Mouse (Mus musculus) right cerebral cortex, adult 18-20 months (tissue): ENCODE results near the gene Mlec.
A peak's percentile ranks its signal among the peaks of the same experiment; 100 is the strongest.
"Not testable (repeated sequence)": the region's sequence is repeated elsewhere in the genome, so short reads cannot be mapped to it uniquely, and the experiment has no call there.

ENCODE experiments used
- DNase-seq: peaks from one replicate; pipeline ENCODE4 v3.0.0; 2022; ENCODE audit warnings: mixed read lengths

The Mlec gene

GRCm38 (mm10) chr5:115177866-115178265 is 19.9 kb upstream of the Mlec start:
- no peak for DNase-seq

GRCm38 (mm10) chr5:115174554-115174953 is 16.6 kb upstream of the Mlec start:
- DNase-seq = no peak

- DNase-seq = no peak
These were observed 12.2 kb upstream of the Mlec start for GRCm38 (mm10) chr5:115170150-115170549.

- DNase-seq = no peak
These were observed 10.8 kb upstream of the Mlec start for GRCm38 (mm10) chr5:115168641-115169415.

- DNase-seq = no peak
These were observed 9.4 kb upstream of the Mlec start for GRCm38 (mm10) chr5:115167396-115167795.

- no peak for DNase-seq
These were observed 8.8 kb upstream of the Mlec start for GRCm38 (mm10) chr5:115166815-115167194.

- no peak for DNase-seq
These were observed 8.2 kb upstream of the Mlec start for GRCm38 (mm10) chr5:115165895-115166814.

GRCm38 (mm10) chr5:115165351-115165750 is 7.4 kb upstream of the Mlec start:
- DNase-seq = no peak

GRCm38 (mm10) chr5:115164446-115164845 is 6.5 kb upstream of the Mlec start:
- not testable (repeated sequence) for DNase-seq

- peak; percentile 63 for DNase-seq
These were observed 5.6 kb upstream of the Mlec start for GRCm38 (mm10) chr5:115163563-115163962.

- not testable (repeated sequence) for DNase-seq
These were observed 3.9 kb upstream of the Mlec start for GRCm38 (mm10) chr5:115161940-115162279.

- DNase-seq = no peak
These were observed 3.3 kb upstream of the Mlec start for GRCm38 (mm10) chr5:115161064-115161939.

- DNase-seq = no peak
These were observed 2.7 kb upstream of the Mlec start for GRCm38 (mm10) chr5:115160655-115161054.

- no peak for DNase-seq
These were observed 1.2 kb upstream of the Mlec start for GRCm38 (mm10) chr5:115159165-115159564.

GRCm38 (mm10) chr5:115156933-115157589 is 918 bp downstream of the Mlec start:
- DNase-seq = no peak

- DNase-seq = no peak
These were observed 1.6 kb downstream of the Mlec start for GRCm38 (mm10) chr5:115156401-115156800.

GRCm38 (mm10) chr5:115155831-115156230 is 2.1 kb downstream of the Mlec start:
- DNase-seq = no peak

- DNase-seq = no peak
These were observed 2.8 kb downstream of the Mlec start for GRCm38 (mm10) chr5:115155156-115155631.

GRCm38 (mm10) chr5:115152132-115152956 is 5.6 kb downstream of the Mlec start:
- no peak for DNase-seq

- no peak for DNase-seq
These were observed 6.5 kb downstream of the Mlec start for GRCm38 (mm10) chr5:115151457-115151856.

- DNase-seq = no peak
These were observed 7.0 kb downstream of the Mlec start for GRCm38 (mm10) chr5:115150991-115151390.
